ENCODE assay signal across 8 mouse cellular contexts in genomic region chr9:14381353-14382055, GRCm38 (mm10). TPM values are rescaled to one million over a fixed set of nuclear protein-coding genes. Genes with fewer than 3 reads are reported as not detected.
DNase-seq lines count a peak whose midpoint lies in the region; ATAC-seq and TF ChIP-seq lines count a peak whose summit lies in the region.

Endod1 (minus strand) TSS chr9:14381507.

- H3K27me3 ChIP-seq in lung, embryonic 14.5 days (ENCODE audit: insufficient read depth, low read length) = no peaks in the 10 kb centered on the region

- no peak for TF ChIP-seq POLR2A in olfactory bulb, adult 2 months (IDR thresholded peaks at IDR 0.05; ENCODE audit: insufficient read depth, low read depth, low read length)

- peak within 1 kb of the TSS; percentile 68 for H3K4me3 ChIP-seq in lung, embryonic 14.5 days (ENCODE audit: low read depth, low read length)
- peak within 1 kb of the TSS; percentile 97 for H3K4me3 ChIP-seq in olfactory bulb, adult 2 months (ENCODE audit: insufficient read depth, low read depth, low read length)

- no peaks in the 10 kb centered on the region for H3K36me3 ChIP-seq in lung, embryonic 14.5 days (ENCODE audit: insufficient read depth)

- H3K27ac ChIP-seq in lung, embryonic 14.5 days (ENCODE audit: low read depth) = peak within 1 kb of the TSS; percentile 83
- H3K27ac ChIP-seq in olfactory bulb, adult 2 months (ENCODE audit: insufficient read depth, low read depth, low read length) = peak within 1 kb of the TSS; percentile 84

- H3K9ac ChIP-seq in lung, embryonic 14.5 days = peak within 1 kb of the TSS; percentile 75

- H3K9me3 ChIP-seq in lung, embryonic 14.5 days (ENCODE audit: low read depth, low read length) = no peaks in the 10 kb centered on the region

- 3% methylated on average over 8 of the region's 8 CpGs for WGBS in lung, embryonic 14.5 days
- 6% methylated on average over 8 of the region's 8 CpGs for whole genome bisulfite sequencing in olfactory bulb, adult 2 months

- ATAC-seq in erythroblast, adult 5-6 weeks (replicated peaks; ENCODE audit: low FRiP score, poor library complexity, severe bottlenecking) = peak; percentile 45
- ATAC-seq in lung, embryonic 14.5 days (ENCODE audit: insufficient read depth) = peak; percentile 59

- peak within 1 kb of the TSS; percentile 99 for H3K4me2 ChIP-seq in lung, embryonic 14.5 days

- DNase-seq in MN1 (ENCODE audit: low spot score) = peak; percentile 33
- peak in 1 of 2 experiments; percentile 39 for DNase-seq in adrenal gland, postnatal 36 days
- peak; percentile 36 for DNase-seq in heart, postnatal 4 days
- peak in 1 of 2 experiments; percentile 62 for DNase-seq in layer of hippocampus, adult 18-20 months (ENCODE audit: low spot score in 2 of 2)
- peak; percentile 72 for DNase-seq in lung, embryonic 14.5 days
- no peak for DNase-seq in ovary, postnatal 36 days (ENCODE audit: low spot score)

- peaks cover 11% of the 10 kb centered on the region; the same call in 1 of the 2 replicates for H3K4me1 ChIP-seq in lung, embryonic 14.5 days (ENCODE audit: insufficient read depth)
- peaks cover 11% of the 10 kb centered on the region for H3K4me1 ChIP-seq in olfactory bulb, adult 2 months (ENCODE audit: control insufficient read depth, insufficient read depth, low read length)

- TF ChIP-seq CTCF in lung, embryonic 14.5 days (IDR thresholded peaks at IDR 0.05; ENCODE audit: low read depth) = no peak
- no peak for TF ChIP-seq CTCF in olfactory bulb, adult 2 months (IDR thresholded peaks at IDR 0.05; ENCODE audit: insufficient read depth, low read depth, low read length)

RNA-seq across cellular contexts. Expression of gene Endod1, which starts in this region (rescaled TPM):
- 10 to 100 TPM; 15.5 to 16.7 TPM for total RNA-seq in adrenal gland, postnatal 36 days (2021)
- total RNA-seq in erythroblast, adult 5-6 weeks (2015; ENCODE audit: low replicate concordance) = 51.4 and 53.0 TPM in 2 replicates
- total RNA-seq in erythroblast, adult 5-6 weeks (2017; ENCODE audit: low replicate concordance) = 84.8 and 110 TPM in 2 replicates
- total RNA-seq in heart, postnatal 4 days (2021) = 10 to 100 TPM; 13.3 to 14.6 TPM
- total RNA-seq in layer of hippocampus, adult 18-20 months (2021) = 10 to 100 TPM; 77.6 to 81.3 TPM
- polyA plus RNA-seq in lung, embryonic 14.5 days (2014; fragmentation: Nextera tagmentation; extraction: Ambion mirVana) = 18.9 and 20.6 TPM in 2 replicates
- not detected in 2 replicates for polyA plus RNA-seq in olfactory bulb, adult 2 months (2012; ENCODE audit: insufficient read depth, insufficient read length, low replicate concordance, missing spikeins)
